8 mouse cellular contexts compared by ENCODE assay signal in genomic region chr9:37145616-37146352, GRCm38 (mm10). TPM values are rescaled to one million over a fixed set of nuclear protein-coding genes. Genes with fewer than 3 reads are reported as not detected.
DNase-seq lines count a peak whose midpoint lies in the region; ATAC-seq lines count a peak whose summit lies in the region.

No protein-coding gene starts in this region.

- WGBS in limb, embryonic 10.5 days = under 1% methylated on average over 43 of the region's 43 CpGs
- WGBS in midbrain, embryonic 14.5 days = under 1% methylated on average over 43 of the region's 43 CpGs

- no peaks in the 10 kb centered on the region for H3K9me3 ChIP-seq in limb, embryonic 10.5 days (replicated peaks)
- H3K9me3 ChIP-seq in midbrain, embryonic 14.5 days (ENCODE audit: control insufficient read depth, low read length) = no peaks in the 10 kb centered on the region

- H3K36me3 ChIP-seq in limb, embryonic 10.5 days = no peaks in the 10 kb centered on the region
- no peaks in the 10 kb centered on the region for H3K36me3 ChIP-seq in midbrain, embryonic 14.5 days (ENCODE audit: control insufficient read depth, insufficient read depth, low read length)

- no peak for DNase-seq in frontal cortex, postnatal 10 days (ENCODE audit: low spot score in 2 of 2)
- peak; percentile 51 for DNase-seq in Muller cell, postnatal 12 days (ENCODE audit: inconsistent ontology term)
- DNase-seq in embryo, embryonic 10.5 days (ENCODE audit: low spot score) = peak; percentile 71
- peak; percentile 47 to 62 for DNase-seq in heart, postnatal 10 days
- DNase-seq in limb, embryonic 10.5 days (ENCODE audit: low spot score) = peak; percentile 71
- DNase-seq in midbrain, embryonic 14.5 days = peak; percentile 71
- peak; percentile 46 for DNase-seq in yolk sac, embryonic 10.5 days (ENCODE audit: low spot score)

- peak overlapping the region; percentile 63 for H3K4me3 ChIP-seq in limb, embryonic 10.5 days
- peak overlapping the region; percentile 81 for H3K4me3 ChIP-seq in midbrain, embryonic 14.5 days (replicated peaks; ENCODE audit: low read depth, low read length)

- peak overlapping the region; percentile 85 for H3K27ac ChIP-seq in limb, embryonic 10.5 days
- peak overlapping the region; percentile 99 for H3K27ac ChIP-seq in midbrain, embryonic 14.5 days (replicated peaks; ENCODE audit: low read depth, low read length)

- H3K4me1 ChIP-seq in limb, embryonic 10.5 days = peaks cover 67% of the 10 kb centered on the region
- peaks cover 43% of the 10 kb centered on the region for H3K4me1 ChIP-seq in midbrain, embryonic 14.5 days (ENCODE audit: control insufficient read depth, insufficient read depth, low read length)

- H3K4me2 ChIP-seq in midbrain, embryonic 14.5 days (ENCODE audit: low read length) = peak overlapping the region; percentile 92

- H3K27me3 ChIP-seq in limb, embryonic 10.5 days (ENCODE audit: low read depth, poor library complexity, severe bottlenecking) = peaks cover 86% of the 10 kb centered on the region
- no peaks in the 10 kb centered on the region for H3K27me3 ChIP-seq in midbrain, embryonic 14.5 days (ENCODE audit: control insufficient read depth, insufficient read depth, low read length)

- ATAC-seq in frontal cortex, adult (ENCODE audit: low TSS enrichment) = 0 out of 2 replicates have a peak, but pooled peaks have one; percentile 1
- no peak for ATAC-seq in midbrain, embryonic 14.5 days (ENCODE audit: low FRiP score, low TSS enrichment)

- H3K9ac ChIP-seq in midbrain, embryonic 14.5 days (replicated peaks; ENCODE audit: low read length) = peak overlapping the region; percentile 95

- intact Hi-C loops in heart, postnatal 10 days (cut with DNase I) = loop anchor here (5.0 kb wide), 2 partner anchors 113 to 248 kb away; no protein-coding TSS in a partner anchor

RNA-seq across cellular contexts. Expression of gene Pknox2, which starts 1.4 kb away (rescaled TPM):
- 1 to 10 TPM; 5.2 to 5.8 TPM for total RNA-seq in heart, postnatal 10 days (2021)
- polyA plus RNA-seq in limb, embryonic 10.5 days (2016; fragmentation: Nextera tagmentation; extraction: Ambion mirVana) = 6.2 and 11.7 TPM in 2 replicates
- 18.4 and 19.6 TPM in 2 replicates for polyA plus RNA-seq in midbrain, embryonic 14.5 days (2014; fragmentation: Nextera tagmentation; extraction: Ambion mirVana)

Comparison
In these comparisons a context has a peak if more than half of its experiments do, and no peak if none do; other contexts are left out.
1. DNase-seq: peak in Muller cell, postnatal 12 days (single experiment), embryo, embryonic 10.5 days (single experiment), heart, postnatal 10 days (2 of 2), limb, embryonic 10.5 days (single experiment), midbrain, embryonic 14.5 days (single experiment) and yolk sac, embryonic 10.5 days (single experiment); none in frontal cortex, postnatal 10 days (0 of 2).